Mouse (Mus musculus): Measurements from ENCODE around the gene Calca.

The Calca gene

GRCm38 (mm10) chr7:114636102-114636501 is at the start of gene Calca:
Gene Calca, minus strand, starts transcription at chr7:114636357.
- 4% methylated on average over 12 of the region's 12 CpGs for WGBS

- WGBS, result 21% methylated on average over 2 of the region's 2 CpGs
Observed at GRCm38 (mm10) chr7:114672697-114673096, 36.5 kb upstream of the Calca start.

DNA sequence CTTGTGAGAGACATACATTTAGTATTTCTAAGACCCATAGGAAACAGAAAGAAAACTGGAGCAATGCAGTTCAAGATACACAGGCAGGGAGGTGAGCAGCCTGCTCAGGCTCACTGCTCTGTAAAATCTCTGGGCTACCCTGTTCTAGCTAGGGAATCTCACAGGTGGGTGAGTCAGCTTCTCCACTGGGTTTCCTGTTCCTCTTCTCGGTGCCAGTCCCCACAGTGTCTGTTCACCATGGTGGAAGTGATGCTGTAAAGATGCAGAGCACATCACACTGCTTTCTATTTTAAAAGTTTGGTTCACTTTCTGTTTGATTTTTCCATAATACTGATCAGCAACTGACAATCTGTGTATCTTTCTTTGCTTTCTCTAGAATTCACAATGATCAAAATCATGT is 35.2 kb upstream of the Calca start:
- WGBS, result 58% methylated on average over 1 of the region's 1 CpGs

- WGBS, result 61% methylated on average over 3 of the region's 3 CpGs
Observed at GRCm38 (mm10) chr7:114649730-114650129, 13.6 kb upstream of the Calca start.

- 85% methylated on average over 3 of the region's 3 CpGs for WGBS
Observed at GRCm38 (mm10) chr7:114648791-114649190, 12.6 kb upstream of the Calca start.

DNA sequence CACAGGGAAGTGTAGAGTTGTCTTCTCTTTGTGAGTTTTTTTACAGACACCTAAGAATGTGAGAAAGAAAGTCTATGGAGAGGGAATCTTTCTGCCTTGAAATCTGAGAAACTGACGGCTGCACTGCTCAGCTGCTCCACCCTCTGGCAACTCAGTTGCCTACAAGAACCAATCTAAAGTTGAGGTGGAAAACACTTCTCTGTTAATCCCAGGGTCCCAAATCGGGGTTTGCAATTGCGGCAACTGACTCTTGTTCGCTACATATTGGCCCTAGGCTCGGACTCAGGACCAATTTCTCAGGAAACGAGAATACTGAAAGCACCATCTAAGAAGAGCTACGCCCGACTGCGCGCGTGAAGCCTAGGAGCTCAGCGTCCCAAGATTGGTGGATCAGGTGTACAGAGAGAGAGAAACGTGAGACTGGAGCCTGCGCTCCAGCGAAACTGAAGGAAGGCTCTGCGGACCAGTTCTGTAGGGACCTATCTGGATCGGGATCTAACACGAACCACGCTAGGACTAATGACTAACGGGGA is 522 bp downstream of the Calca start:
- 1% methylated on average over 20 of the region's 20 CpGs for WGBS

DNA sequence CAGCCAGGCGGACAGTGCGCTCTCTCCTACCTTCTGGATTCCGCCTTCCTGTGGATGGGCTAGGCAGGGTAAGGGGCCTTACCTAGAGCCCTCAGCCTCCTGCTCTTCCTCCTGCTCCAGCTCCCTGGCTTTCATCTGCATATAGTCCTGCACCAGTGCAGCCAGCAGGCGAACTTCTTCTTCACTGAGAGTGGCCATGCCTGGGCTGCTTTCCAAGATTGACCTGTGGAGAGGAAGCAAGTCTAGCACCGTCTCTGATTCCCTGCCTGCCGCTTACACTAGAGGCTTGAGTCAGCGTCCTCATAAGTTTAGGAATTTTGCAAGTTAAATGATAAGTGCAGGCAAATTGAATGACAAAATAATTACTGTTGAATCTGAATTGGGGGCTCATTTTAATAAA is 1.8 kb downstream of the Calca start:
- 78% methylated on average over 7 of the region's 7 CpGs for WGBS

- WGBS, result 70% methylated on average over 3 of the region's 3 CpGs
Observed at GRCm38 (mm10) chr7:114625966-114626365, 10.2 kb downstream of the Calca start.

- WGBS, result 90% methylated on average over 6 of the region's 6 CpGs
Observed at GRCm38 (mm10) chr7:114616759-114617158, 19.4 kb downstream of the Calca start.

- 93% methylated on average over 8 of the region's 8 CpGs for WGBS
Observed at GRCm38 (mm10) chr7:114594391-114594790, 41.8 kb downstream of the Calca start.

DNA sequence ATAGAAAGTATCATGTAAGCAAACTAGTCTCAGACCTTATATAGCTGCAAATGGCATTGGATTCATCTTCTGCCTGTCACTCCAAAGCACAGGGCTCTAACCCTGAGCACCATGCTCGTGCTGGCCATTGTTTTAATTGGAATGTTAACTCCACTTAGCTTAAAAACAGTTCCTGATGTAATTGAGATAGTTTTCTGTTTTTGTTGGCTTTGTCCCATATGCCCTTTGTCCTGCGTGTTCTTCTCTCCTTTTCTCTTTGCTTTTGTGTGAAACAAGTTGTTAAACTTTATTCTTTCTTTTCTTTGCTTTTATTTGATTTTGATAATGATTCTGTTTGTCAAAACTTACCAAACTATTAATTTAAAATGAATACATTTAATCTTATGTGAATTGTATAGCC is 53.7 kb downstream of the Calca start:
- 73% methylated on average over 2 of the region's 2 CpGs for WGBS

Data from cerebral cortex, adult 2 months (tissue).